ENCODE assay signal across 9 mouse cellular contexts in the genomic region with DNA sequence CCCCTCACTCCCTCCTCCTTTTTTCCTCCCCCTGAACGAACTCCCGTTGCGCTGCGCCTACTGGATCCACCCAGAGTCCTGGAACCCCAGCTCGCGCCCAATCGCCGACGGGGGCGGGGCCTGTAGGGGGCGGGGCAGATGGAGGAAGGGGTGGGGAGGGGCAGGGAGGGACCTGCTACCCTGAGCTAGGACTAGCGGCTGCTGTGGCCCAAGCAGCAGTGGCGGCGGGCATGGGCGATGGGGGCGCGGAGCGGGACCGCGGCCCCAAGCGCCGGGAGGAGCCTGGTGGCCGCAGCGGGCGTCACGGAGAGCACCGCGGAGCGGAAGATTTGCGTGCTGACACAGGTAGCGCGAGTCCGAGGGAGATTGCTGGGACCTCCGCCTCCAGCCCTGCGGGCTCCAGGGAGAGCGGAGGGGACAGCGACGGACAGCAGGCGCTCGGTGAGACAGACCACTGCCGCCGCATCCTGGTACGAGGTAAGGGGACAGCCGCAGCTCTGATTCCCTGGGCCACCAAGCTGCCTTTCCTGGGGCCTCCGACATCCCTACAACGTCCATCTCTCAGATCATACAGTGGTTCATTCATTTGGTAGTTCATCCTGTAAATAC. TPM values are rescaled to one million over a fixed set of nuclear protein-coding genes. Genes with fewer than 3 reads are reported as not detected.
DNase-seq lines count a peak whose midpoint lies in the region; ATAC-seq and TF ChIP-seq lines count a peak whose summit lies in the region.
"Had no signal": no experiment of that assay in that cellular context is flagged by ENCODE, and none has a peak within 500 bp of the region (broad histone marks: within the 10 kb centered on the region; RNA-seq: fewer than 3 reads in every experiment).

A gene (plus strand): TSS at position 198 of the 609 bp plus-strand sequence.

- peak within 1 kb of the TSS; percentile 85 for H3K4me2 ChIP-seq in intestine, embryonic 15.5 days (replicated peaks)
- peak within 1 kb of the TSS; percentile 66 for H3K4me2 ChIP-seq in liver, postnatal 0 days (ENCODE audit: low read depth, low read length)
- peak within 1 kb of the TSS; percentile 34 for H3K4me2 ChIP-seq in neural tube, embryonic 14.5 days (ENCODE audit: low read depth, low read length)

- H3K36me3 ChIP-seq in intestine, embryonic 15.5 days, result no peaks in the 10 kb centered on the region
- H3K36me3 ChIP-seq in liver, postnatal 0 days (replicated peaks; ENCODE audit: insufficient read depth, low read length), result no peaks in the 10 kb centered on the region
- no peaks in the 10 kb centered on the region for H3K36me3 ChIP-seq in neural tube, embryonic 14.5 days (ENCODE audit: control insufficient read depth, insufficient read depth, low read length)

- peak within 1 kb of the TSS; percentile 42 for H3K4me3 ChIP-seq in intestine, embryonic 15.5 days (replicated peaks)
- peak within 1 kb of the TSS; percentile 38 for H3K4me3 ChIP-seq in liver, postnatal 0 days (ENCODE audit: low read depth, low read length)
- H3K4me3 ChIP-seq in neural tube, embryonic 14.5 days (ENCODE audit: low read depth, low read length), result peak within 1 kb of the TSS; percentile 22

- DNase-seq in MN1 (ENCODE audit: low spot score), result peak; percentile 95
- DNase-seq in c-Kit-positive CD71-negative TER-119-negative erythroid progenitor cells, embryonic 14.5 days (ENCODE audit: low read depth), result peak; percentile 35
- peak; percentile 78 for DNase-seq in gastrocnemius, postnatal 25 days
- DNase-seq in liver, postnatal 0 days, result peak; percentile 78
- no peak for DNase-seq in right cerebral cortex, postnatal 4 days

- peaks cover 98% of the 10 kb centered on the region for H3K27me3 ChIP-seq in intestine, embryonic 15.5 days (replicated peaks)
- H3K27me3 ChIP-seq in liver, postnatal 0 days (ENCODE audit: insufficient read depth, low read length), result peaks cover 98% of the 10 kb centered on the region
- H3K27me3 ChIP-seq in neural tube, embryonic 14.5 days (ENCODE audit: control insufficient read depth, insufficient read depth, low read length), result peaks cover 93% of the 10 kb centered on the region

- no peak within 1 kb of the TSS for H3K27ac ChIP-seq in intestine, embryonic 15.5 days
- H3K27ac ChIP-seq in liver, postnatal 0 days (ENCODE audit: low read depth), result no peak within 1 kb of the TSS
- no peak within 1 kb of the TSS for H3K27ac ChIP-seq in neural tube, embryonic 14.5 days (ENCODE audit: low read depth, low read length)

- H3K9ac ChIP-seq in intestine, embryonic 15.5 days, result no peak within 1 kb of the TSS
- 0 out of 2 replicates have a peak within 1 kb of the TSS, but pooled peaks have one; percentile 21 for H3K9ac ChIP-seq in liver, postnatal 0 days (replicated peaks)
- H3K9ac ChIP-seq in neural tube, embryonic 14.5 days (replicated peaks; ENCODE audit: low read depth, low read length), result no peak within 1 kb of the TSS

- ATAC-seq in intestine, embryonic 15.5 days, result peak; percentile 93
- ATAC-seq in liver, postnatal 0 days, result peak; percentile 73
- peak; percentile 75; the same call in 1 of the 2 replicates for ATAC-seq in neural tube, embryonic 14.5 days (ENCODE audit: low read depth)
- ATAC-seq in erythroid progenitor cell, adult 5-6 weeks (replicated peaks; ENCODE audit: low FRiP score, poor library complexity, severe bottlenecking), result no peak

- H3K4me1 ChIP-seq in intestine, embryonic 15.5 days (replicated peaks), result peaks cover 29% of the 10 kb centered on the region
- peaks cover 14% of the 10 kb centered on the region for H3K4me1 ChIP-seq in liver, postnatal 0 days (ENCODE audit: insufficient read depth)
- H3K4me1 ChIP-seq in neural tube, embryonic 14.5 days (ENCODE audit: control insufficient read depth, insufficient read depth, low read length), result peaks cover 7% of the 10 kb centered on the region; the same call in 1 of the 2 replicates

- no peak for TF ChIP-seq EP300 in liver, postnatal 0 days (IDR thresholded peaks at IDR 0.05; ENCODE audit: low read depth)

- H3K9me3 ChIP-seq in intestine, embryonic 15.5 days, result no peaks in the 10 kb centered on the region
- no peaks in the 10 kb centered on the region for H3K9me3 ChIP-seq in liver, postnatal 0 days (ENCODE audit: low read length)
- no peaks in the 10 kb centered on the region for H3K9me3 ChIP-seq in neural tube, embryonic 14.5 days (ENCODE audit: control insufficient read depth, low read length)

- TF ChIP-seq CTCF in liver, postnatal 0 days (IDR thresholded peaks at IDR 0.05; ENCODE audit: low read depth), result no peak

- WGBS in intestine, embryonic 15.5 days, result under 1% methylated on average over 45 of the region's 46 CpGs
- WGBS in liver, postnatal 0 days (ENCODE audit: insufficient replicate concordance), result under 1% methylated on average over 41 of the region's 46 CpGs
- WGBS in neural tube, embryonic 14.5 days, result under 1% methylated on average over 41 of the region's 46 CpGs

RNA-seq across cellular contexts. Expression of the gene that starts here (rescaled TPM):
- not detected for total RNA-seq in gastrocnemius, postnatal 25 days (2021)
- not detected in 2 replicates for polyA plus RNA-seq in intestine, embryonic 15.5 days (2015; fragmentation: Nextera tagmentation; extraction: Ambion mirVana)
- not detected in 2 replicates for polyA plus RNA-seq in liver, postnatal 0 days (2015; fragmentation: Nextera tagmentation; extraction: Ambion mirVana)
- not detected in 2 replicates for polyA plus RNA-seq in neural tube, embryonic 14.5 days (2014; fragmentation: Nextera tagmentation; extraction: Ambion mirVana)
- total RNA-seq in erythroid progenitor cell, adult 5-6 weeks (2015; ENCODE audit: low replicate concordance), result not detected in 2 replicates
- not detected in 2 replicates for total RNA-seq in erythroid progenitor cell, adult 5-6 weeks (2017; ENCODE audit: low replicate concordance)
- polyA plus RNA-seq: large intestine, adult 2 months had no signal

Comparison
In these comparisons a context has a peak if more than half of its experiments do, and no peak if none do; other contexts are left out.
1. Peak in DNase-seq in gastrocnemius, postnatal 25 days; RNA of the gene not detected or under 1 TPM.
2. Peak in ATAC-seq, H3K4me3 ChIP-seq and H3K4me2 ChIP-seq in intestine, embryonic 15.5 days; RNA of the gene not detected or under 1 TPM.
3. Peak in DNase-seq, ATAC-seq, H3K4me3 ChIP-seq, H3K9ac ChIP-seq and H3K4me2 ChIP-seq in liver, postnatal 0 days; RNA of the gene not detected or under 1 TPM.
4. Peak in ATAC-seq, H3K4me3 ChIP-seq and H3K4me2 ChIP-seq in neural tube, embryonic 14.5 days; RNA of the gene not detected or under 1 TPM.
5. H3K4me2 ChIP-seq: peak in every context shown above with its lines; median percentile 85 in intestine, embryonic 15.5 days; 66 in liver, postnatal 0 days; 34 in neural tube, embryonic 14.5 days.